Mouse (Mus musculus): ENCODE data around the gene Zfp185. TPM values are rescaled to one million over a fixed set of nuclear protein-coding genes. Genes with fewer than 3 reads are reported as not detected.

Zfp185 gene
- 0.45 and 0.81 TPM in 2 replicates for polyA plus RNA-seq (2012; rRNA removed)
- polyA plus RNA-seq (2014; fragmentation: Nextera tagmentation; extraction: Ambion mirVana), result 1.6 and 1.7 TPM in 2 replicates

DNA sequence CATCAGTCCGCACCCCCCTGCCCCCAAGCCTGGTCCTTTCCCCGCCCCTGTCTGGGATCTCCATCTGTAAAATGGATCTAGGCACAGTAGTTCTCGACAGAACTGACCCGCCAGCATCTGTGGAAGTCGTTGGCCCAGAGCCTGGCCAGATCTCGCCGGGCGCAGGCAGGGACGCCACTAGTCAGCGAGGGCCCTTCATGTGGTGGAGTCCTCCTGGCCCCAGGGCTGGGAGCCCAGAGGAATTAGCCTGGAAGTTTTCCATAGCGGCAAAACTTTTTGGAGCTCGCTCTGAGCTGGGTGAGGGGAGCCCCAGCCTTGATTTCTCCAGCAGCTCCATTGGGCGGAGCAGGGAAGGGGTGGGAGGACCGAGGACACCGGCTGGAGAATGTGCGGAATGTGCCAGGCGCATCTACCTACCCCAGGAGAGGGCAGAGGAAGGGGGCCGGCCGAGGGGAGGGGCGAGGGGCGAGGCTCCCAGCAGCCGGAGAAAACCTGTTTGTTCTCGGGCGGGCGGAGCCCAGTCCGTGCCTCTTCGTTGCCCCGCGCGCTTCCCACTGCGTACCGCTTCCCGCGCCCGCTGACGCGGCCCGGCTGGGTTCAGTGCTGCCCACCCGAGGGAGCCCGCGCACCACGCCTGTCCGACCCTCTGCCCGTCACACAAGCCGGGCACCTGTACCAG is at the start of gene Zfp185:
Zfp185 (plus strand) TSS at position 499 of the 679 bp plus-strand sequence.
- peak within 1 kb of the TSS; percentile 33 to 38 for H3K4me3 ChIP-seq (ENCODE audit: insufficient read depth in 1 of 2, low read depth in 2 of 2, low read length in 2 of 2)
- H3K27ac ChIP-seq, result no peak within 1 kb of the TSS

GRCm38 (mm10) chrX:72953464-72953863 is 33.7 kb upstream of the Zfp185 start:
- H3K27ac ChIP-seq, result no peak overlapping the region
- H3K4me3 ChIP-seq (ENCODE audit: insufficient read depth in 1 of 2, low read depth in 2 of 2, low read length in 2 of 2), result no peak overlapping the region
- no peaks in the 10 kb centered on the region for H3K9me3 ChIP-seq (ENCODE audit: control insufficient read depth, low read length)
- no peaks in the 10 kb centered on the region for H3K4me1 ChIP-seq (replicated peaks; ENCODE audit: control insufficient read depth in 2 of 2, insufficient read depth in 2 of 2, low read length in 1 of 2)
- TF ChIP-seq CTCF (IDR thresholded peaks at IDR 0.05; ENCODE audit: low read depth), result no peak
- TF ChIP-seq EP300 (IDR thresholded peaks at IDR 0.05; ENCODE audit: low read depth), result no peak
- WGBS (ENCODE audit: insufficient replicate concordance), result 58% methylated on average over 4 of the region's 4 CpGs
- no peaks in the 10 kb centered on the region for H3K36me3 ChIP-seq (replicated peaks; ENCODE audit: control insufficient read depth, insufficient read depth, low read depth)
- ATAC-seq (ENCODE audit: insufficient read depth), result no peak
- H3K27me3 ChIP-seq (ENCODE audit: control insufficient read depth, insufficient read depth, low read length), result no peaks in the 10 kb centered on the region
- no peak overlapping the region for H3K9ac ChIP-seq (replicated peaks)
- no peak for DNase-seq (ENCODE audit: low read depth in 3 of 3, low spot score in 3 of 3)
- no peak overlapping the region for H3K4me2 ChIP-seq (ENCODE audit: low read depth)

More for the DNA sequence above, at the start of gene Zfp185:
- H3K4me1 ChIP-seq (replicated peaks; ENCODE audit: control insufficient read depth in 2 of 2, insufficient read depth in 2 of 2, low read length in 1 of 2), result peaks cover 0 to 3% of the 10 kb centered on the region in 2 experiments; a peak in 1 of 4 replicates
- H3K27me3 ChIP-seq (ENCODE audit: control insufficient read depth, insufficient read depth, low read length), result peaks cover 2% of the 10 kb centered on the region; the same call in 1 of the 2 replicates
- DNase-seq (ENCODE audit: low read depth in 3 of 3, low spot score in 3 of 3) (no peak), ATAC-seq (ENCODE audit: insufficient read depth) (peak; percentile 21; the same call in 1 of the 2 replicates)
- 7% methylated on average over 40 of the region's 45 CpGs for WGBS (ENCODE audit: insufficient replicate concordance)
- TF ChIP-seq EP300 (IDR thresholded peaks at IDR 0.05; ENCODE audit: low read depth) (no peak), CTCF (IDR thresholded peaks at IDR 0.05; ENCODE audit: low read depth) (no peak)
- no peaks in the 10 kb centered on the region for H3K9me3 ChIP-seq (ENCODE audit: control insufficient read depth, low read length)
- H3K9ac ChIP-seq (replicated peaks), result no peak within 1 kb of the TSS; the same call in 1 of the 2 replicates
- peak within 1 kb of the TSS; percentile 63 for H3K4me2 ChIP-seq (ENCODE audit: low read depth)
- no peaks in the 10 kb centered on the region for H3K36me3 ChIP-seq (replicated peaks; ENCODE audit: control insufficient read depth, insufficient read depth, low read depth)

DNA sequence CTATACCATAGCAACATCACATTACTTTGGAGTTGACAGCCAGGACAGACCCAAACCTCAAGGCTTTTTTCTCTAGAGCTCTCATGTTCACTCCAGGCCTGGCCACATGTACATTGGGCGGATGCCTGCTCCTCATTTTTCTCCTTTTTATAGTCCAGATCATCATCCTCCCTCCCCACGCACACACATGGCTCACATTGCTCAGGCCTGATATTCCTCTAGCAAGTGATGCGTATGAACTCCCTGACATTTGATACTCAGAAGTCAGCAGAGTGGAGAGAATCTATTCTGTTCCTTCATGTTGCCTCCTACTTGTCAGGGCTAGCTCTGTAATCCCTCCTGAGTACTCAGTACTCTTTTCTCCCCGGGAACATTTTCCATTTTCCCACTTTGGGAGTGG is 30.7 kb upstream of the Zfp185 start:
- DNase-seq (ENCODE audit: low read depth in 3 of 3, low spot score in 3 of 3) (no peak), ATAC-seq (ENCODE audit: insufficient read depth) (no peak)
- Histone ChIP-seq H3K27me3 (ENCODE audit: control insufficient read depth, insufficient read depth, low read length) (no peaks in the 10 kb centered on the region), H3K4me3 (ENCODE audit: insufficient read depth in 1 of 2, low read depth in 2 of 2, low read length in 2 of 2) (no peak overlapping the region), H3K9ac (replicated peaks) (no peak overlapping the region), H3K9me3 (ENCODE audit: control insufficient read depth, low read length) (no peaks in the 10 kb centered on the region), H3K27ac (no peak overlapping the region), H3K4me2 (ENCODE audit: low read depth) (no peak overlapping the region), H3K4me1 (replicated peaks; ENCODE audit: control insufficient read depth in 2 of 2, insufficient read depth in 2 of 2, low read length in 1 of 2) (no peaks in the 10 kb centered on the region), H3K36me3 (replicated peaks; ENCODE audit: control insufficient read depth, insufficient read depth, low read depth) (no peaks in the 10 kb centered on the region)
- TF ChIP-seq EP300 (IDR thresholded peaks at IDR 0.05; ENCODE audit: low read depth) (no peak), CTCF (IDR thresholded peaks at IDR 0.05; ENCODE audit: low read depth) (no peak)
- 67% methylated on average over 4 of the region's 4 CpGs for WGBS (ENCODE audit: insufficient replicate concordance)

GRCm38 (mm10) chrX:72960431-72960830 is 26.7 kb upstream of the Zfp185 start:
- Histone ChIP-seq H3K9me3 (ENCODE audit: control insufficient read depth, low read length) (no peaks in the 10 kb centered on the region), H3K4me1 (replicated peaks; ENCODE audit: control insufficient read depth in 2 of 2, insufficient read depth in 2 of 2, low read length in 1 of 2) (no peaks in the 10 kb centered on the region), H3K4me2 (ENCODE audit: low read depth) (no peak overlapping the region), H3K9ac (replicated peaks) (no peak overlapping the region), H3K27ac (no peak overlapping the region), H3K4me3 (ENCODE audit: insufficient read depth in 1 of 2, low read depth in 2 of 2, low read length in 2 of 2) (no peak overlapping the region), H3K27me3 (ENCODE audit: control insufficient read depth, insufficient read depth, low read length) (no peaks in the 10 kb centered on the region; the same call in 1 of the 2 replicates), H3K36me3 (replicated peaks; ENCODE audit: control insufficient read depth, insufficient read depth, low read depth) (no peaks in the 10 kb centered on the region)
- WGBS (ENCODE audit: insufficient replicate concordance), result 56% methylated on average over 4 of the region's 4 CpGs
- DNase-seq (ENCODE audit: low read depth in 3 of 3, low spot score in 3 of 3), result no peak
- peak; percentile 8; the same call in 1 of the 2 replicates for TF ChIP-seq CTCF (IDR thresholded peaks at IDR 0.05; ENCODE audit: low read depth)
- no peak for TF ChIP-seq EP300 (IDR thresholded peaks at IDR 0.05; ENCODE audit: low read depth)
- no peak for ATAC-seq (ENCODE audit: insufficient read depth)

DNA sequence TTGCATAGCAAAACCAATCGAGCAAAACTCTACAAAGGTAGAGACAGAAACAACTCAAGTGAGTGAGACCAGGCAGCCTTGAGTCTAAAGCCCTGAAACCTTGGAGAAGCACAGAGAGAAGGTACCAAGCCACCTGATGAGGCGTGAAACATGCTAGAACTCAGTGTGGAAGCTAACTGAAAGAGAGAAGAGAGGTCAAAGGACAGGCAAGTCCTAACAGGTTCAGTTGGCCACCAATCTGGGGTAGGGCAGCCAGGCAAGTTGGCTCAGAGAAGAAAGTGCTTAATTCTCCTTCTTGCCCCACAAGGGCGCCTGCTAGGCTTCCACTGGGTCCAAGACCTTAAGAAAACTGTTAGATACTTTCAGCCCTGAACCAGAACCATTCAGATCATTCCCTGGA is 25.6 kb upstream of the Zfp185 start:
- Histone ChIP-seq H3K4me2 (ENCODE audit: low read depth) (no peak overlapping the region), H3K4me3 (ENCODE audit: insufficient read depth in 1 of 2, low read depth in 2 of 2, low read length in 2 of 2) (no peak overlapping the region), H3K4me1 (replicated peaks; ENCODE audit: control insufficient read depth in 2 of 2, insufficient read depth in 2 of 2, low read length in 1 of 2) (no peaks in the 10 kb centered on the region), H3K27ac (no peak overlapping the region), H3K36me3 (replicated peaks; ENCODE audit: control insufficient read depth, insufficient read depth, low read depth) (no peaks in the 10 kb centered on the region), H3K9ac (replicated peaks) (no peak overlapping the region), H3K27me3 (ENCODE audit: control insufficient read depth, insufficient read depth, low read length) (no peaks in the 10 kb centered on the region; the same call in 1 of the 2 replicates), H3K9me3 (ENCODE audit: control insufficient read depth, low read length) (no peaks in the 10 kb centered on the region)
- DNase-seq (ENCODE audit: low read depth in 3 of 3, low spot score in 3 of 3) (no peak), ATAC-seq (ENCODE audit: insufficient read depth) (no peak)
- WGBS (ENCODE audit: insufficient replicate concordance), result 57% methylated on average over 3 of the region's 3 CpGs
- TF ChIP-seq EP300 (IDR thresholded peaks at IDR 0.05; ENCODE audit: low read depth) (no peak), CTCF (IDR thresholded peaks at IDR 0.05; ENCODE audit: low read depth) (no peak)
